Mouse (Mus musculus) erythroblast, embryonic 14.5 days (primary cell): ENCODE measurements around the gene Cped1.

ENCODE experiments used
- GATA1 ChIP-seq: IDR thresholded peaks from 2 replicates; pipeline ENCODE4 v1.6.1; 2012; ENCODE audit warnings: low read length, inconsistent platforms, mixed read lengths
- TAL1 ChIP-seq: IDR thresholded peaks from 3 replicates; pipeline ENCODE4 v1.6.1; 2012; ENCODE audit warnings: low read length, inconsistent platforms, mixed read lengths

DNA sequence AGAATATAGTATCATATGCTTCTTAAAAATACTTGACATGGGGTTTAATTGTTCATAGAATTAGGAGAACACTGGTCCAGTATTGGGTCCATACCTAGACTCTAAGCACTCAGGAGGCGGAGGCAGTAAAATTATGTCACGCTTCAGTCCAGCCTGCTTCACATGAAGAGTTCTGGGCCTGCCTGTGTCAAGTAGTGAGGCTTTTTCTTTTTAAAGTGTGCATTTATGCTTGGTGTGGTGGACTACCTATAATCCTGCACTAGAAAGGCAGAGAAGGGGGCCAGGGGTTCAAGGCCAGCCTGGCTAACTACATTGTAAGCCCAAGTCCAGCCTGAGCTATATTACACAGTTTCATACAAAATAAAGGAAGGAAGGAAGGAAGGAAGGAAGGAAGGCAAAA, 1.8 kb downstream of the Cped1 start:
- TF ChIP-seq TAL1 (no peak), GATA1 (no peak)
